Mouse (Mus musculus): ENCODE measurements around the gene Ccdc82. TPM values are rescaled to one million over a fixed set of nuclear protein-coding genes. Genes with fewer than 3 reads are reported as not detected.

Gene Ccdc82
- polyA plus RNA-seq, 1 experiment from 2014 or later: 13.3 TPM

DNA sequence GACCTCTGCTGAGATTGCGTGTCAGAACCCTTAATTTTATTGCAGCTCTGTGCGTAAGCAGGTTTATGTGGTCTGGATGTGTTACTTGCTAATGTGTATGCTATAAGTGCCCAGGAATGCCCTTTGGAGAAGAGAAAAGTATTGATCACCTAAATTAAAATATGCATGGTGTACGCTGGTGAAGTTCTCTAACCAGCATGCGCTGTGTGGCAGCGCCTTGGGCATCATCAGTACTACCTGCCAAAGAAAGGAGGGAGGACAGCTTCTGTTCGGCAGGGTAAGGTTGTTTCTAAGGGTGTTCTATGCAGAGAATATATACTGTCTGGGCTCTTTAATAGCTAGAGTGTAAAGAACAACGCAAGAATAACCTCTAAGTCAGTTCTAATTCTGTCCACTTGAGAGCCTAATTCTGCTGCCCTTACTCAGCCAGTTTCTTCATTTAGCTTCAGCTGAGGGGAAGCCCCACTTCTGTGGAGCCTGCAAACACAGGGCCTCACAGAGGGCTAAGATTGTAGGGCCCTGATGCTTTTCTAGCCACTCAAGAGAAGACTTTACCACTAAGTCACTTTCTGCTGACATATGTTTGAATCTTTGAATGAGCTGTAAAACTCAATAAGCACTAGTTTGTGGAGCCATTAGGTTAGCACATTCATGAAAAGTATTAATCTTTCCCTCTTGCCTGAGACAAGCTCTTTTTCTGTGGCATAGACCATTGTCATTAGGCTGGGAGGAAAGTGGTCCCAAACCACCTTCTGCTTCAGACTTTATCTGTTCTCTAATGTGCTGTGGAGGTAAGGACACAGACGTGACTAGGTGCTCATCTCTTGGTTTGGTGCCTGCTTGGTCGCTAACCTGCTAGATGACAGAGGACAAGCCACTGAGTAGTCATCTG, 54.4 kb downstream of the Ccdc82 start:
- ATAC-seq (ENCODE audit: borderline replicate concordance, extremely low read depth, low FRiP score, low TSS enrichment): no peak
- Histone ChIP-seq H3K36me3 (no peaks in the 10 kb centered on the region), H3K9ac (no peak overlapping the region), H3K4me2 (peak overlapping the region; percentile 98), H3K4me1 (peaks cover 54% of the 10 kb centered on the region), H3K27me3 (no peaks in the 10 kb centered on the region), H3K27ac (no peak overlapping the region), H3K4me3 (no peak overlapping the region), H3K9me3 (no peaks in the 10 kb centered on the region)
- WGBS: 73% methylated on average over 9 of the region's 9 CpGs

DNA sequence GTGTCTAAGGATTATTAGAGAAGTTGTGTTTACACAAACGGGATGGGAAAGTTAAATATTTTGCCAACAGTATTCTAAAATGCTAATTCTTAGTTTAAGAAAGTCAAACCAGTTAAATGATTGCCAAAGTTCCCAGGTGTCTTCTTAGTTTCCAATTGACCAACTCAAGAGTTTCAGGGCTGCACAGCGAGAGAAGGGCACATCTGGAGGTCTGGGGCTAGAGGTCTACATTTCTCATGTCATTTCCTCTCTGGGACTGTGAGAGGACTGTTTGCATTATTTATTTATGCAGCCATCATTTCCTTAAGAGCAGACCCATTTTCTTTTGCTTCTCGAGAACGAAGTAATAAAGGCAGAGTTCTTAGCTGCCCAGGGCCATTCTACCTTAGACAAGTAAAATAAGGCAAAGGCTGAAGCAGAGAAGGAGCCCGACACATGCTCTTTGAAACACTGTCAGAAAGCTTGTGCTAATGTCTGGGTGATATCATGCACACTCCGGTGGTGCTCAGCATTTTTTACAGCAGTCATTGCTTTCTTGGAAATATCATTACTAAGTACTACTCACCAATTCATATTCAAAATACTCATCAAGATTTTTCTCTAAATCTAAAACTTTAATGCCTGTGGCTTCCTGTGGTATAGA, 55.5 kb downstream of the Ccdc82 start:
- 31% methylated on average over 6 of the region's 6 CpGs for WGBS
- H3K4me3 ChIP-seq: no peak overlapping the region
- no peaks in the 10 kb centered on the region for H3K36me3 ChIP-seq
- H3K9ac ChIP-seq: no peak overlapping the region
- no peaks in the 10 kb centered on the region for H3K9me3 ChIP-seq
- H3K27me3 ChIP-seq: no peaks in the 10 kb centered on the region
- ATAC-seq (ENCODE audit: borderline replicate concordance, extremely low read depth, low FRiP score, low TSS enrichment): no peak
- peaks cover 51% of the 10 kb centered on the region for H3K4me1 ChIP-seq
- 0 out of 2 replicates have a peak overlapping the region, but pooled peaks have one; percentile 1 for H3K4me2 ChIP-seq
- H3K27ac ChIP-seq: no peak overlapping the region

DNA sequence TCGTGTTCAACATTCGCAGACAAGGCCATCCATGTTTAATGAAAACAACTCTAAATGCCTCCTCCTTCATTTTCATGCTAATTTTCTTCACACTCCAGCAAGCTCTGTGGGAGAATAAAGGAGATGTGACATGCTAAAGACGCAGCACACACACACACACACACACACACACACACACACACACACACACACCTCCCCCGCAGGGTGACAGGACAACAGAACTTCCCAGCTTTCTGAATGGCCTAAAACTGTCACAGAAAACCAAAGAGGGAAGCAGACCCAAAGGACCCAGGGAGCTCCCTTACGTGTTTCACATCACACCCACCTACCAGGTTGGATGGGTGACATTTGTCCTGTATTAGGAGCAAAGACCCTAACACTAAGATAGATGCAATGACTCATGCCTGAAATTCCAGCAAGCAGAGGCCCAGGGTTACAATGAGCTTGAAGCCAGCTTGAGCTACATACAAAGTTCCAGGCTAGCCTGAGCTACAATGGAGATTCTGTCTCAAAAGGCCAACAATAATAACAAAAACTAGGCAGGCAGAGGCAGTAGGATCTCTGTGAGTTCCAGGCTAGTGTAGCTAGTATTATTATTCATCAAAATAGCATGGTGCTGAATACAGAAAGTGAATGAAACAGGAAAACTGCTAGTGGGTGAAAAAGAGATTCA, 56.5 kb downstream of the Ccdc82 start:
- Histone ChIP-seq H3K9ac (no peak overlapping the region), H3K27ac (no peak overlapping the region), H3K36me3 (no peaks in the 10 kb centered on the region), H3K27me3 (no peaks in the 10 kb centered on the region), H3K4me3 (no peak overlapping the region), H3K9me3 (no peaks in the 10 kb centered on the region), H3K4me1 (peaks cover 47% of the 10 kb centered on the region), H3K4me2 (no peak overlapping the region)
- ATAC-seq (ENCODE audit: borderline replicate concordance, extremely low read depth, low FRiP score, low TSS enrichment): no peak
- 78% methylated on average over 5 of the region's 5 CpGs for WGBS

DNA sequence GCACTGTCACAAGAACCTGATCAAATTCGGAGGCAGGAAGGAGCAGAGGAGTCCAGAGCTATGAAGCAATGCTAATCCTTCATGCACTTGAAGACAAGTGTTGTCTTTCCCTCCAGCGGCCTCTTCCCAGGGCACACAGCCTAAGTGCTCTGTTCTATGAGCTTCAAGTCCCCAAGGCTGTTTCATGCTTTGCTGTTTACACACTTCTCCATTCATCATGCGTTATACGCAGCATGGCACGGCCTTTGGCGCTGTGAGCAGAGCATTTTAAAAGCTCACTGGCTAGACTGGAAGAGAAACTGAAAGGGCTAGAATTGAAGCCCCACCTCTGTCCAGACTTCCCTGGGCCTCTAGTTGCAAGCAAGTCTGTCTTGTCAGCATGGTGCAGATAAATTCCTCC, 57.2 kb downstream of the Ccdc82 start:
- Histone ChIP-seq H3K9ac (no peak overlapping the region), H3K27me3 (no peaks in the 10 kb centered on the region), H3K9me3 (no peaks in the 10 kb centered on the region), H3K4me3 (no peak overlapping the region), H3K27ac (no peak overlapping the region), H3K4me1 (peaks cover 42% of the 10 kb centered on the region), H3K36me3 (no peaks in the 10 kb centered on the region), H3K4me2 (0 out of 2 replicates have a peak overlapping the region, but pooled peaks have one; percentile 4)
- WGBS: 31% methylated on average over 6 of the region's 6 CpGs
- no peak for ATAC-seq (ENCODE audit: borderline replicate concordance, extremely low read depth, low FRiP score, low TSS enrichment)

DNA sequence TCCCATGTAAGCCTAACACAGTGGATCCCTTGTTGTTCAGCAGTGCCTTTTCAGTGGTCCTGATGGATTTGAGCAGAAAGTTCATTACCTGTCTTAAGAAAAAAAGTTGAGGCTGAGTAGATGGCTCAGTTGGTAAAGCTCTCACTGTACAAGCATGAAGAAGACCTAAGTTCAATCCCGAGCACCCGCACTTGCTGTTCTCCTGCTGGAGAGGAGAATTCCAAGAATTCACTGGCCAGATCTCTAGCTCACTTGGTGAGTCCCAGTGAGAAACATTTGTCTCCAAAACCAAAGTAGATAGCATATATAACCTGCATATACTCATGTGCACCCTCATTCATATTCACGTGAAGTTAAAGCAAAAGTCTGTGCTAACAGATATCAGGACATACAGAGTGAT, 59.7 kb downstream of the Ccdc82 start:
- Histone ChIP-seq H3K4me1 (peaks cover 18% of the 10 kb centered on the region), H3K4me2 (no peak overlapping the region), H3K36me3 (no peaks in the 10 kb centered on the region), H3K27ac (no peak overlapping the region), H3K4me3 (no peak overlapping the region), H3K27me3 (no peaks in the 10 kb centered on the region), H3K9me3 (no peaks in the 10 kb centered on the region), H3K9ac (no peak overlapping the region)
- no peak for ATAC-seq (ENCODE audit: borderline replicate concordance, extremely low read depth, low FRiP score, low TSS enrichment)
- 89% methylated on average over 3 of the region's 3 CpGs for WGBS

DNA sequence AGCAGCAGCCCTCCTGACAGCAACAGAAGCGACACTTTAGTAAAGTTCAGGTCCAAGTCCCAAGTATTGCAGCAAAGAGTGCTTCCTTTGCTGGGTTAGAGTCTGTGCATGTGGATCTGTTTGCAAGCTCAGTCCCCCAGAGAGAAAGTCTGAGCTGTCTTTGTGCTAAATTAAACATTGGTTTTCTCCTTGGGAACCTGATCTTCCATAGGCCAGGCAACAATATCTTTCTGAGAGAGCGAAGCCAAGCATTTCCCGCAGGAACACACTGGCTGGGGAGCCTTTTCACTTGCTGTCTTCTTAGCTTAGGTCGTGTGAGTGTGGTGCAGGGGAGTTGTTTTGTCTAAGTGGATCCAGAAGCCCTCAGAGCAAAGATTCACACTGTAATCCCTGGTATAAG, 60.5 kb downstream of the Ccdc82 start:
- no peak overlapping the region for H3K27ac ChIP-seq
- WGBS: 47% methylated on average over 4 of the region's 4 CpGs

DNA sequence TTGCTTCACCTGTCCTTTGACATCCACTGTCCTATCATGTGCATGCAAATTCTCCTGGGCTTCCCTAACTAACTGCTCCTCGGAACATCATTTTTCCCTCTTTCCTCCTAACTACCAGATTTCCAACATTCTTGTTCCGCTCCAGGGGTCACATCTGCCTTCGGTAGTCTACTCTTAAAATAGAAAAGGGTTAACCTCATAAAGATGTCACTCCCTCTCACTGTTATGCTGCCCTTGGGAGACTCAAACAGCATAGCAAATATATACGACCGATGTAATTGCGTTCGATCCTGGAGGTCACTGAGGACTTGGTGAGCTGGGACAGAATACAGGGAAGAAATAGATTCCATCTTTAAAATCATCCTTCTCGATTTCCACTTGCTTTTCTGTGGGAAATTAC, 62.0 kb downstream of the Ccdc82 start:
- Histone ChIP-seq H3K9ac (no peak overlapping the region), H3K4me3 (no peak overlapping the region), H3K27me3 (no peaks in the 10 kb centered on the region), H3K4me2 (no peak overlapping the region), H3K9me3 (no peaks in the 10 kb centered on the region), H3K36me3 (no peaks in the 10 kb centered on the region), H3K27ac (no peak overlapping the region), H3K4me1 (peaks cover 8% of the 10 kb centered on the region)
- WGBS: 83% methylated on average over 8 of the region's 8 CpGs
- ATAC-seq (ENCODE audit: borderline replicate concordance, extremely low read depth, low FRiP score, low TSS enrichment): no peak

More for the DNA sequence above, 60.5 kb downstream of the Ccdc82 start:
- Histone ChIP-seq H3K36me3 (no peaks in the 10 kb centered on the region), H3K4me2 (no peak overlapping the region), H3K27me3 (no peaks in the 10 kb centered on the region), H3K4me3 (no peak overlapping the region), H3K9me3 (no peaks in the 10 kb centered on the region), H3K4me1 (peaks cover 13% of the 10 kb centered on the region), H3K9ac (no peak overlapping the region)
- ATAC-seq (ENCODE audit: borderline replicate concordance, extremely low read depth, low FRiP score, low TSS enrichment): no peak

DNA sequence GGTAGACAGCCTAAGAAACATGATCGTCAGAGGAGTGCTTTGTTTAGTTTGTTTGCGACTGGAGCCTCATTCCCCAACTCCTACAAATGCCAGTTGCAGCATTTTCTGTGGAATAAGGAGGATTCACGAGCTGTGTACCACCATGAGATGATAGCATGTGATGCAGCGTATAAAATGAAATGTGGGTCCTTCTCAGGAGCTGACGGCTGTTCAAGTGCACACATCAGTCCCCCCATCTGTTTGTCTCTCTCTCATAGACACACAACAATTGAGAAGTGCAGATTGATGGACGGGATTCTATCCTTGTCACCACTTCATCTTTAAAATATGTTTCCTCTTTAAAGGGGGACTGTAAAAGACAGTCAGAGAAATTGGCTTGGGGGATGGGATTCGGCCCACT, 63.1 kb downstream of the Ccdc82 start:
- peaks cover 7% of the 10 kb centered on the region for H3K4me1 ChIP-seq
- H3K27ac ChIP-seq: no peak overlapping the region

DNA sequence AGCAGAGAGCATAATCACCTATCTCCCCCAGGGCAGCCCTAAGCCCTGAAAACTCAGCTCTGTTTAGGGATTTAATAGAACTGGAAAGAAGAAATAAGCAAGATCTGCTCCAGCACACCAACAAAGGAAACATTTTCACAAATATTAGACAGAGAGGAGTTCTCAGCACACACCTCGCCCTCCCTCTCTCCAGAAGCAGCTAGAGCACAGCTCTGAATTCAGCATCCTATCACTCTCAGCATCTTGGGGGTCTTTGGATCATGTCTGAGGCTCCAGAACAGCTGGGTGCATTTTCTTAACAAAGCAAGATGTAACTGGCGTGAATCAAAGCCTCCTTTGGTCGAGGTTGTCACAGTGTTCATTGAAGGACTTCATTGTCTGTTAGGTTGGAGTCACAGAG, 63.5 kb downstream of the Ccdc82 start:
- Histone ChIP-seq H3K4me1 (peaks cover 11% of the 10 kb centered on the region), H3K9ac (no peak overlapping the region), H3K27me3 (no peaks in the 10 kb centered on the region), H3K27ac (no peak overlapping the region), H3K36me3 (no peaks in the 10 kb centered on the region), H3K4me2 (no peak overlapping the region), H3K4me3 (no peak overlapping the region), H3K9me3 (no peaks in the 10 kb centered on the region)
- 71% methylated on average over 3 of the region's 3 CpGs for WGBS
- no peak for ATAC-seq (ENCODE audit: borderline replicate concordance, extremely low read depth, low FRiP score, low TSS enrichment)

More for the DNA sequence above, 63.1 kb downstream of the Ccdc82 start:
- WGBS: 69% methylated on average over 7 of the region's 7 CpGs
- Histone ChIP-seq H3K27me3 (no peaks in the 10 kb centered on the region), H3K4me2 (no peak overlapping the region), H3K9ac (no peak overlapping the region), H3K36me3 (no peaks in the 10 kb centered on the region), H3K9me3 (no peaks in the 10 kb centered on the region), H3K4me3 (no peak overlapping the region)
- ATAC-seq (ENCODE audit: borderline replicate concordance, extremely low read depth, low FRiP score, low TSS enrichment): no peak

DNA sequence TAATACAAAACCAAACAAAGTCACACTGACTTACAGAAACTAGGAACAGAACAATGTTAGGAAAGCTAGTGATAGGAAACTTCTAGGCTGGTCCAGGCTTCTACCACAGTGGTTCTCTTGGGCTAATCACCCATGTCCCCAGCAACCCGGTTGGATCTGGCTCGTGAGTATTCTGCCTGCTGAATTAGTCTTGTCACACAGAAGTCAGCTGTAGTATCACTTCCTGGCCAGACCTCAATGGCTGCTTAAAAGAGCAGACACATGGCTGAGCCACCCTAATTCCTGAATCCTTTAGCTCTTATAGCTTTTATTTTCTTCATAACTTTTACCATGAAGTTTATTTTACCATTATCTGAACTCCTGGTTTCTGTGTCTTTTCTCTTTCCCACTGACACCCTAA, 64.3 kb downstream of the Ccdc82 start:
- Histone ChIP-seq H3K4me1 (peaks cover 19% of the 10 kb centered on the region), H3K36me3 (no peaks in the 10 kb centered on the region), H3K9me3 (no peaks in the 10 kb centered on the region), H3K9ac (no peak overlapping the region), H3K27me3 (no peaks in the 10 kb centered on the region), H3K4me3 (no peak overlapping the region), H3K4me2 (no peak overlapping the region), H3K27ac (no peak overlapping the region)
- WGBS: 53% methylated on average over 2 of the region's 2 CpGs
- ATAC-seq (ENCODE audit: borderline replicate concordance, extremely low read depth, low FRiP score, low TSS enrichment): no peak

DNA sequence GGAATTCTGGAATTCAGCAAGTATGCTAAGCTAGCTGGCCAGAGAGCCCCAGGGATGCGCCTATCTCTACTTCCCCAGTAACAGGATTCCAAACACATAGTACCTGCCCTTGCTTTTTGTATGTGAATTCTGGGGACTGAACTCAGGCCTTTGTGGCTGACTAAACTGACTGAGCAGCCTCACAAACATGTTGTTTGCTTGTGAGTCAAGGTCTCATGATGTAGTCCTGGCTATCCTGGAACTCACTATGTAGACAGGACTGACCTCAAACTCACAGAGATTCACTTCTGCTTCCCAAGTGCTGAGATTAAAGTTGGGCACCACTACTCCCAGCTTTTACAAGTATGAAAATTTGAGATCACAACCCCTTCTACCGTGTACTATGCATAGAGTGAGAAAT, 67.2 kb downstream of the Ccdc82 start:
- Histone ChIP-seq H3K9me3 (no peaks in the 10 kb centered on the region), H3K36me3 (no peaks in the 10 kb centered on the region), H3K9ac (no peak overlapping the region), H3K4me3 (no peak overlapping the region), H3K4me2 (no peak overlapping the region), H3K27ac (no peak overlapping the region), H3K4me1 (peaks cover 19% of the 10 kb centered on the region), H3K27me3 (no peaks in the 10 kb centered on the region)
- ATAC-seq (ENCODE audit: borderline replicate concordance, extremely low read depth, low FRiP score, low TSS enrichment): no peak
- 85% methylated on average over 2 of the region's 2 CpGs for whole genome bisulfite sequencing

DNA sequence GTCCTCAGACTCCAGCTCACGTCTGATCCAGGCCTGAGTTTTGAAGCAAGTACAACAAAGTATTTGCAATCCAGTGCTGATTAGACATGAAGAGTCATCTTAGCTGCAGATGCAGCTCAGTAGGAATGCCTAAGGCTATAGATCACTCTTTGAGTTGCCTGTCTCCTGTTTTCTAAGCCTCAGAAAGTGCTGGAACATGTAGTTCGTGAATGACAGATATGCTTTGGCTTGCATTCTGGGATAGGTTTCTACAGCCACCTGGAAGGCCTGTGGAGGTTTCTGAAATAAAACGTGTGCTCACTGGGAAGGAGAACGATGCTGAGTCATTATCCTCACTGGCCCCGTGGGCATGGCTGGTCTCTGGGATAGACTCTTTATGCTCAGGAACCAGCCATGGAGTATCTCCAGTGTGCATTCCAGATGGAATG, 67.8 kb downstream of the Ccdc82 start:
- H3K36me3 ChIP-seq: no peaks in the 10 kb centered on the region
- no peaks in the 10 kb centered on the region for H3K27me3 ChIP-seq
- no peak overlapping the region for H3K27ac ChIP-seq
- WGBS: 69% methylated on average over 5 of the region's 5 CpGs
- no peak overlapping the region for H3K9ac ChIP-seq
- H3K4me2 ChIP-seq: no peak overlapping the region
- no peaks in the 10 kb centered on the region for H3K9me3 ChIP-seq
- H3K4me1 ChIP-seq: peaks cover 19% of the 10 kb centered on the region
- no peak for ATAC-seq (ENCODE audit: borderline replicate concordance, extremely low read depth, low FRiP score, low TSS enrichment)
- no peak overlapping the region for H3K4me3 ChIP-seq
